Mouse (Mus musculus) T-cell, adult 66 days (primary cell): ENCODE measurements around the gene Gabrb2. TPM values are rescaled to one million over a fixed set of nuclear protein-coding genes. Genes with fewer than 3 reads are reported as not detected.

Source experiments
- total RNA-seq, 2 experiments: library from RNA; stranded (reverse); gene quantifications; 3 replicates in 1 of 2; 4 replicates in 1 of 2; pipeline ENCODE4 v1.2.4; 2023

Gene Gabrb2
- total RNA-seq: not detected

DNA sequence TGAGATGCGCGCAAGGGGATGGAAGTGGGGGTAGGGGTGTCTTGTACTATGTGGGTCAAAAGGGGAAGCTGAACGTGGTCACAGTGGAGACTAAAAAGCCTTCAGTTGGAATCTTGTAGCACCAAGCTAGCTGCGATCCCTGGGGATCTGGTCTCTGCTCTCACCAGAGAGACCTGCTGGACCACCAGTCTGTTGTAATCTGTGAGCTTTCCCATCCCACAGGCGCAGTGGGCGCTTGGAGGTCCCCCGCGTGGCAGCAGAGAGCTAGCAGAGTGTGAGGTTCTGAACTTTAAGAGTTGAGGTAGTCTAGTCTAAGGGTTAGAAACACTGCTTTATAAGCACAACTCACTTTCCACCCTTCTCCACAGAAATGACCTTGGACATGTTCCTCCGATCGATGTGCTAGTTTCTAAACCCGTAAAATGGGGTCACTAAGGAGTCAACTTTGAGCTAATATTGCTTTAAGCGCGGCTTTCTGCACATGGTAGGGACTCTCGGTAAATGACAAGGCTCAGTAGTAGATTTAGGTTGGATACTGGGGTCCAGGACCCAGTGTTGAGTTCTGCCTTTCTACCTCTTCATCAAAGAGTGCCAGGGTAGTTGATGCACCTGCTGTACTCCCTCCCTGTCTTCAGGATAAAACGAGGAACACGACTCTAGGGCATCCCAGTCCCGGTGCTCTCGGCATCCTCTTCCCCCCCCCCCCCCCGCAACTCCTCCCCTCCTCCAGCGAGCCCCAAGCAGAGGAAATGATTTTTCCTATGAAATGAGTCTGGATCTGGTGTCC, at the start of gene Gabrb2:
Gene Gabrb2 (plus strand): TSS at position 762 of the 787 bp plus-strand sequence.

Other genes starting within 250 kb of the Gabrb2 start
- not detected for gene Gabra1, start 236.8 kb upstream of the Gabrb2 start, total RNA-seq
- gene Gabra6, start 98.7 kb upstream of the Gabrb2 start, total RNA-seq: not detected